Mouse (Mus musculus): ENCODE results near the gene Rfwd3. TPM values are rescaled to one million over a fixed set of nuclear protein-coding genes. Genes with fewer than 3 reads are reported as not detected.
A peak's percentile ranks its signal among the peaks of the same experiment; 100 is the strongest.
"Not testable (repeated sequence)": the region's sequence is repeated elsewhere in the genome, so short reads cannot be mapped to it uniquely, and the experiment has no call there.

Rfwd3 gene
- polyA plus RNA-seq, 1 experiment from 2014 or later: 16.1 TPM

DNA sequence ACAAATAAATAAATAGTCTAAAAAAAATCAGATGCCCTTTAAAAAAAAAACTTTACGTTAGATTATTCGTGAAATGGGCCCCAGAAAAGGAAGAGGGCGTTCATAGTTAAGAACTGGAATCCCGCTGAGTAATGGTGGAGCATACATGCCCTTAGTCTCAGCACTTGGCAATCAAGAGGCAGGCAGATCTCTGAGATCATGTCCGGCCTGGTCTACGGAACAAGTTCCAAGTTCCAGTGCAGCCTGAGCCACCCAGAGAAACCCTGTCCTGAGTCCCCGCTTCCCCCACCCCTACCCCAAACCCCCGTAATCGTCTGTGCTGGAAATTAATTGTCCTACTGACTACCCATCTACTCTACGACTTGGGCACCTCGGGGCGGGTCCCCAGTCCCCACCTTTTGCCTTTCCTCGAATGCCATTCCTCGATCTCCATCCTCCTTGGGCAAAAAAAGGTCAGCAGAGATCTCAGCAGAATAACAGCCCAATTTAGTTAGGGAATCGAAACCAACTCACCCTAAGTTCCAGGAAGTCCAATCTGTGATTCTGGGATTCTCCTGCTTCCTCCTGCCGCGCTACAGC, 37.4 kb upstream of the Rfwd3 start:
- H3K36me3 ChIP-seq (ENCODE audit: control insufficient read depth, insufficient read depth): no peaks in the 10 kb centered on the region
- no peak for TF ChIP-seq CTCF (IDR thresholded peaks at IDR 0.05; ENCODE audit: low read depth)

DNA sequence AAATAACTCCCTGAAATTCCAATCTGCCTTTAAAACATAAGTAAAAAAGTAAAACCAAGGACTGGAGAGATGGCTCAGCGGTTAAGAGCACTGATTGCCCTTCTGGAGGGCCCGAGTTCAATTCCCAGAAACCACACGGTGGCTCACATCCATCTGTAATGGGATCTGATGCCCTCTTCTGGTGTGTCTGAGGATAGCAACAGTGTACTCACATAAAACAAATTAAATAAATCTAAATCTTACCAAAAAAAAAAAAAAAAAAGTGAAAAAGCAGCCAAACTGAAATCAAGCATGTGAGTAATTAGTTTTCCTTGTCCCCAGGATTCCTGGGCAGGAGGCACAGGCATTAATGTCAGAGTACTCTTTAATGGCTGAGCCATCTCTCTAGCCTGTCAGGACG, 36.7 kb upstream of the Rfwd3 start:
- no peak overlapping the region for H3K27ac ChIP-seq (ENCODE audit: low read depth, low read length)
- no peaks in the 10 kb centered on the region for H3K9me3 ChIP-seq (ENCODE audit: control insufficient read depth)
- no peaks in the 10 kb centered on the region for H3K4me1 ChIP-seq (replicated peaks; ENCODE audit: control insufficient read depth, insufficient read depth, low read length)
- ATAC-seq: no peak
- no peak for TF ChIP-seq CTCF (IDR thresholded peaks at IDR 0.05; ENCODE audit: low read depth)
- no peaks in the 10 kb centered on the region for H3K27me3 ChIP-seq (replicated peaks; ENCODE audit: control insufficient read depth, insufficient read depth, low read length)
- H3K4me3 ChIP-seq (ENCODE audit: low read depth, low read length): no peak overlapping the region
- H3K4me2 ChIP-seq (replicated peaks; ENCODE audit: low read depth): peak overlapping the region; percentile 87
- H3K36me3 ChIP-seq (ENCODE audit: control insufficient read depth, insufficient read depth): no peaks in the 10 kb centered on the region
- WGBS: 83% methylated on average over 4 of the region's 4 CpGs
- no peak overlapping the region for H3K9ac ChIP-seq (ENCODE audit: low read depth, low read length)

More for the DNA sequence above, 37.4 kb upstream of the Rfwd3 start:
- peak overlapping the region; percentile 52 for H3K4me3 ChIP-seq (ENCODE audit: low read depth, low read length)
- H3K9ac ChIP-seq (ENCODE audit: low read depth, low read length): peak overlapping the region; percentile 37
- no peaks in the 10 kb centered on the region for H3K27me3 ChIP-seq (replicated peaks; ENCODE audit: control insufficient read depth, insufficient read depth, low read length)
- no peaks in the 10 kb centered on the region for H3K9me3 ChIP-seq (ENCODE audit: control insufficient read depth)
- H3K4me1 ChIP-seq (replicated peaks; ENCODE audit: control insufficient read depth, insufficient read depth, low read length): no peaks in the 10 kb centered on the region
- H3K27ac ChIP-seq (ENCODE audit: low read depth, low read length): no peak overlapping the region; the same call in 1 of the 2 replicates
- WGBS: 26% methylated on average over 17 of the region's 17 CpGs
- peak overlapping the region; percentile 87 for H3K4me2 ChIP-seq (replicated peaks; ENCODE audit: low read depth)
- ATAC-seq: peak; percentile 70

DNA sequence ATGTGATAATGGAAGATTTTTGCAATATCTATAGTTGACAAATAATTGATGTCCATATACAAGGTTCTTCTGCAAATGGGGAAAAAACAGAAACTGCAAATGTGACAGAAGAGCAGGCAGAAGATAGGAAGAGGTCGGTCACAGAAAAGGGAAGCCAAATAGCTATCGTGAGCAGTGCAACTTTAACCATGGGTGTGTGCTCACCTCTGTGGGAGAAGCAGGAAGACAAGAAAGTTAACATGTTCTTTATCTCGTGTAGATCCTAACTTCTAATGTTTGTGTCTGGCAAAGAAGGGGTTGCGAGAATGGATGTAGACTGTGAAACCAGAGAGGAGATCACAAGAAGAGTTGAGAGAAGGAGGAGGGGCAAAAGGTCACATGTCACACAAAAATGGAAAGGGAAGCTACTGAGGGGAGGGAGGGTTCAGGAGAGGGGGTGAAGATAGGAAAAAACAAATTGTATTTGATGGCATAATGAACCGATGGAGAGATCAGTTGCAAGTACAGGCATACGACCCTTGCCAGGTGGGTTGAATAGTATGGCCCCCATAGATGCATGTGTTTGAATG, 25.3 kb upstream of the Rfwd3 start:
- Histone ChIP-seq H3K4me3 (ENCODE audit: low read depth, low read length) (no peak overlapping the region), H3K27me3 (replicated peaks; ENCODE audit: control insufficient read depth, insufficient read depth, low read length) (no peaks in the 10 kb centered on the region), H3K27ac (ENCODE audit: low read depth, low read length) (no peak overlapping the region), H3K9ac (ENCODE audit: low read depth, low read length) (no peak overlapping the region), H3K4me1 (replicated peaks; ENCODE audit: control insufficient read depth, insufficient read depth, low read length) (no peaks in the 10 kb centered on the region), H3K4me2 (replicated peaks; ENCODE audit: low read depth) (no peak overlapping the region), H3K9me3 (ENCODE audit: control insufficient read depth) (no peaks in the 10 kb centered on the region), H3K36me3 (ENCODE audit: control insufficient read depth, insufficient read depth) (peaks cover 3% of the 10 kb centered on the region; the same call in 1 of the 2 replicates)
- no peak for TF ChIP-seq CTCF (IDR thresholded peaks at IDR 0.05; ENCODE audit: low read depth)
- WGBS: 79% methylated on average over 6 of the region's 6 CpGs
- no peak for ATAC-seq

DNA sequence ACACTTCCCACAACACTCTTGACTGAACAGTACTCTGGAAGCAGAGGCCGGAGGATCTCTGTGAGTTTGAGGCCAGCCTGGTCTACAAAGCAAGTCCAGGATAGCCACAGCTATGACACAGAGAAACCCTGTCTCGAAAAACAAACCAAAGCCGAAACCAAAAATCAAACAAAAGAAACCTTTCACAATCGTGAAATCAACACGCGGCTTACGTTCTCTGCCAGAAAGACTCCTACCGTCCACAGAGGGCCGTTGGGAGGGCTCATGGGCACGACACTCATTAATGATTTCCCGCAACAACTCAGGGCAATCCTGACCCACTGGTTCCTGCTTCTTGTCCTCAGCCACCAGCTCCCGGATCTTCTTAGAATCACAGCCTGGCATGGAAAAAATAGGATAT, 14.7 kb upstream of the Rfwd3 start:
- Histone ChIP-seq H3K4me2 (replicated peaks; ENCODE audit: low read depth) (no peak overlapping the region), H3K27ac (ENCODE audit: low read depth, low read length) (no peak overlapping the region), H3K36me3 (ENCODE audit: control insufficient read depth, insufficient read depth) (peaks cover 4% of the 10 kb centered on the region; the same call in 1 of the 2 replicates), H3K27me3 (replicated peaks; ENCODE audit: control insufficient read depth, insufficient read depth, low read length) (no peaks in the 10 kb centered on the region), H3K9ac (ENCODE audit: low read depth, low read length) (no peak overlapping the region), H3K4me3 (ENCODE audit: low read depth, low read length) (no peak overlapping the region), H3K4me1 (replicated peaks; ENCODE audit: control insufficient read depth, insufficient read depth, low read length) (no peaks in the 10 kb centered on the region), H3K9me3 (ENCODE audit: control insufficient read depth) (no peaks in the 10 kb centered on the region)
- no peak for ATAC-seq
- no peak for TF ChIP-seq CTCF (IDR thresholded peaks at IDR 0.05; ENCODE audit: low read depth)
- 87% methylated on average over 12 of the region's 12 CpGs for WGBS

DNA sequence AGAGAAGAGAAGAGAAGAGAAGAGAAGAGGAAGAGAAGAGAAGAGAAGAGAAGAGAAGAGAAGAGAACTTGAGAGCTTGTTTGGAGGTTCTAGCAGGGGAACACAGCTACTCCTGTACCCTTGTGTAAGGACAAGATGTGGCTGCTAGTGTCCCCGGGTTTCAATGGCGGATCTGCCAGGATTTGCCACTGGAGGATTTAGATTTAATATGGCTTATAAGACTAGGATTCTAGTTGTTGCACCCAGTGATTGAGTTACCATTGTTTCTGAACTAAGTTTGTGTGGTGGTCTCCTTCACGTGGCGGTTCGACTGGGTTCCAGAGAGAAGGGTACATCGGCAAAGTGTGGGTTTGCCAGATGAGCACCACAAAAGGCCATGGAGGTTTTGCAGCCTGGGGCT, 13.9 kb upstream of the Rfwd3 start:
- ATAC-seq; H3K4me3 ChIP-seq (ENCODE audit: low read depth, low read length); H3K27ac ChIP-seq (ENCODE audit: low read depth, low read length); H3K9me3 ChIP-seq (ENCODE audit: control insufficient read depth); H3K9ac ChIP-seq (ENCODE audit: low read depth, low read length); H3K4me1 ChIP-seq (replicated peaks; ENCODE audit: control insufficient read depth, insufficient read depth, low read length); H3K4me2 ChIP-seq (replicated peaks; ENCODE audit: low read depth); H3K36me3 ChIP-seq (ENCODE audit: control insufficient read depth, insufficient read depth); H3K27me3 ChIP-seq (replicated peaks; ENCODE audit: control insufficient read depth, insufficient read depth, low read length): not testable (repeated sequence)
- 96% methylated on average over 6 of the region's 6 CpGs for WGBS

DNA sequence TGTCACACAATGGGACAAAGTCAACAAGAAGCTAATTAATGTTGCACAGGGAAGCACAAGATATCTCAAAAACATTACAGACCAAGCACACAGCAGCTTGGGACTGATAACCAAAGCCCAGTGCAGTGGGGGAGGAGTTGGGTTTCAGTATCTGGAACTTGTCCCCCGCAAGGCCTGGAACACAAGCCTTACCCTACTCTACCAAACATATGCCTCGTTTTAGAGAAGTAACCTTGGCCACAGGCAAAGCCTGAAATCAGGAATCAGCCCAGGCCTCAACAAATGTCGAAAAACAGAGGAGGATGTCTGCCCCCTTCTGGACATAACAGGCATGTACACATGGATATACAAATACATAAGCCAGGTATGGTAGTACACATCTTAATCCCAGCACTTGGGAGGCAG, 12.7 kb upstream of the Rfwd3 start:
- H3K4me1 ChIP-seq (replicated peaks; ENCODE audit: control insufficient read depth, insufficient read depth, low read length): no peaks in the 10 kb centered on the region
- TF ChIP-seq CTCF (IDR thresholded peaks at IDR 0.05; ENCODE audit: low read depth): peak; percentile 61
- peak; percentile 73 for ATAC-seq
- no peaks in the 10 kb centered on the region for H3K27me3 ChIP-seq (replicated peaks; ENCODE audit: control insufficient read depth, insufficient read depth, low read length)
- no peak overlapping the region for H3K4me2 ChIP-seq (replicated peaks; ENCODE audit: low read depth)
- no peaks in the 10 kb centered on the region; the same call in 1 of the 2 replicates for H3K36me3 ChIP-seq (ENCODE audit: control insufficient read depth, insufficient read depth)
- 58% methylated on average over 3 of the region's 3 CpGs for whole genome bisulfite sequencing
- H3K9me3 ChIP-seq (ENCODE audit: control insufficient read depth): no peaks in the 10 kb centered on the region
- no peak overlapping the region for H3K4me3 ChIP-seq (ENCODE audit: low read depth, low read length)
- H3K27ac ChIP-seq (ENCODE audit: low read depth, low read length): no peak overlapping the region
- no peak overlapping the region for H3K9ac ChIP-seq (ENCODE audit: low read depth, low read length)

DNA sequence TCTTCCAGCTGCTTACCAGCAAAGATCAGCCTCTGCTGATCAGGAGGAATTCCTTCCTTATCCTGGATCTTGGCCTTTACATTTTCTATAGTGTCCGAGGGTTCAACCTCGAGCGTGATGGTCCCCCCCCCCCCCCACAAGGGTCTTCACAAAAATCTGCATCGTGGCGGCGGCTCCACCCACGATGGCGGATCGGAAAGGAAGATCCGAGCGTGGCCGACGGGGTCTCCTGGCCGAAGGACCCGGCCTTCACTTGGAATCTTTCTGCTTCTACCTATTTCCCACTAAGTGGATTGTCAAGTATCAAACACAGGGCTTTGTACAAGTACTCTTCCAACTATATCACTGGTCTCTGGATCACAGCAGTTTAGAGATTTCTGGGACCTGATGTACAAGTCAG, 10.0 kb upstream of the Rfwd3 start:
- not testable (repeated sequence) for H3K27ac ChIP-seq (ENCODE audit: low read depth, low read length); H3K4me1 ChIP-seq (replicated peaks; ENCODE audit: control insufficient read depth, insufficient read depth, low read length); H3K9me3 ChIP-seq (ENCODE audit: control insufficient read depth); H3K4me2 ChIP-seq (replicated peaks; ENCODE audit: low read depth); H3K4me3 ChIP-seq (ENCODE audit: low read depth, low read length); H3K9ac ChIP-seq (ENCODE audit: low read depth, low read length); H3K36me3 ChIP-seq (ENCODE audit: control insufficient read depth, insufficient read depth); ATAC-seq; H3K27me3 ChIP-seq (replicated peaks; ENCODE audit: control insufficient read depth, insufficient read depth, low read length)
- 87% methylated on average over 12 of the region's 15 CpGs for WGBS

All from intestine, postnatal 0 days (tissue).